Mouse (Mus musculus) stomach, embryonic 16.5 days (tissue): ENCODE results near the gene Dll4. TPM values are rescaled to one million over a fixed set of nuclear protein-coding genes. Genes with fewer than 3 reads are reported as not detected.

Experiments used
- ATAC-seq: fragments of 200-750 bp; cut with Nextera tagmentation; 2 replicates; pipeline ENCODE4 v1.8.0; 2017; ENCODE audit warnings: moderate number of reproducible peaks, moderate TSS enrichment; ENCODE audit not compliant: insufficient read depth, low FRiP score
- H3K27ac ChIP-seq: fragments of 300-500 bp; sonication (generic); 2 replicates; pipeline ENCODE4 v1.5.1; 2014; ENCODE audit warnings: low read length
- H3K27me3 ChIP-seq: fragments of 300-500 bp; sonication (generic); 2 replicates; pipeline ENCODE4 v1.6.1; 2014; ENCODE audit warnings: low read length, control low read depth, mixed read lengths; ENCODE audit not compliant: control insufficient read depth, insufficient read depth
- H3K36me3 ChIP-seq: fragments of 300-500 bp; sonication (generic); 2 replicates; pipeline ENCODE4 v1.6.1; 2014; ENCODE audit warnings: low read length; ENCODE audit not compliant: control insufficient read depth, insufficient read depth
- H3K4me1 ChIP-seq: fragments of 300-500 bp; sonication (generic); 2 replicates; pipeline ENCODE4 v1.6.1; 2014; ENCODE audit warnings: low read length, control low read depth, mixed read lengths; ENCODE audit not compliant: control insufficient read depth, insufficient read depth
- H3K4me2 ChIP-seq: fragments of 300-500 bp; sonication (generic); 2 replicates; pipeline ENCODE4 v1.6.1; 2014; ENCODE audit warnings: low read depth, low read length, mixed read lengths
- H3K4me3 ChIP-seq: fragments of 300-500 bp; sonication (generic); replicated peaks from 2 replicates; pipeline ENCODE4 v1.5.1; 2014; ENCODE audit warnings: mild to moderate bottlenecking, low read length
- H3K9ac ChIP-seq: fragments of 300-500 bp; sonication (generic); 2 replicates; pipeline ENCODE4 v1.6.1; 2014; ENCODE audit warnings: low read length
- H3K9me3 ChIP-seq: fragments of 300-500 bp; sonication (generic); replicated peaks from 2 replicates; pipeline ENCODE4 v1.6.1; 2016; ENCODE audit warnings: low read length, control low read depth; ENCODE audit not compliant: control insufficient read depth
- WGBS: fragments of 180-500 bp; shearing (Covaris S2); extraction: QIAGEN DNeasy Blood & Tissue Kit; methylation state at CpG from one replicate; pipeline ENCODE4 v1.1.7; 2014; 5-methylcytosine and 5-hydroxymethylcytosine counted together
- polyA plus RNA-seq: library from polyadenylated mRNA; unstranded; fragments of >200 nt; fragmentation: Nextera tagmentation; extraction: Ambion mirVana; gene quantifications from 2 replicates; pipeline ENCODE4 v1.2.1, GENCODE M21; 2015

The Dll4 gene
- polyA plus RNA-seq, 1 experiment from 2014 or later, result 6.8 TPM

DNA sequence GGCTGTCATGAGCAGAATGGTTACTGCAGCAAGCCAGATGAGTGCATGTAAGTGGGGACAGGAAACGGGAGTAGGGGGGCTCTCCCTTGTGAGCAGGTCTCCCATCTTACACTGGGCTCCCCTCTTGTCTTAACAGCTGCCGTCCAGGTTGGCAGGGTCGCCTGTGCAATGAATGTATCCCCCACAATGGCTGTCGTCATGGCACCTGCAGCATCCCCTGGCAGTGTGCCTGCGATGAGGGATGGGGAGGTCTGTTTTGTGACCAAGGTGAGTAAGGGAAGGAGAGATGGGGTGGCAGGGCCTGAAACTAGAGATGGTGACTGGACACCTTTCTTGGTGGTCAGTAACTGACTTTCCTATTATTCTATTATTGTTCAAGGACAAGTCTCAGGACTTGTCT is 3.0 kb downstream of the Dll4 start:
- H3K9me3 ChIP-seq, result no peaks in the 10 kb centered on the region
- no peaks in the 10 kb centered on the region for H3K36me3 ChIP-seq
- 34% methylated on average over 5 of the region's 5 CpGs for WGBS
- peak overlapping the region; percentile 59; the same call in 1 of the 2 replicates for H3K4me3 ChIP-seq
- peak overlapping the region; percentile 26; the same call in 1 of the 2 replicates for H3K9ac ChIP-seq
- peak overlapping the region; percentile 89; the same call in 1 of the 2 replicates for H3K4me2 ChIP-seq
- ATAC-seq, result no peak
- H3K4me1 ChIP-seq, result peaks cover 28% of the 10 kb centered on the region
- peaks cover 34% of the 10 kb centered on the region; the same call in 1 of the 2 replicates for H3K27me3 ChIP-seq
- no peak overlapping the region for H3K27ac ChIP-seq

DNA sequence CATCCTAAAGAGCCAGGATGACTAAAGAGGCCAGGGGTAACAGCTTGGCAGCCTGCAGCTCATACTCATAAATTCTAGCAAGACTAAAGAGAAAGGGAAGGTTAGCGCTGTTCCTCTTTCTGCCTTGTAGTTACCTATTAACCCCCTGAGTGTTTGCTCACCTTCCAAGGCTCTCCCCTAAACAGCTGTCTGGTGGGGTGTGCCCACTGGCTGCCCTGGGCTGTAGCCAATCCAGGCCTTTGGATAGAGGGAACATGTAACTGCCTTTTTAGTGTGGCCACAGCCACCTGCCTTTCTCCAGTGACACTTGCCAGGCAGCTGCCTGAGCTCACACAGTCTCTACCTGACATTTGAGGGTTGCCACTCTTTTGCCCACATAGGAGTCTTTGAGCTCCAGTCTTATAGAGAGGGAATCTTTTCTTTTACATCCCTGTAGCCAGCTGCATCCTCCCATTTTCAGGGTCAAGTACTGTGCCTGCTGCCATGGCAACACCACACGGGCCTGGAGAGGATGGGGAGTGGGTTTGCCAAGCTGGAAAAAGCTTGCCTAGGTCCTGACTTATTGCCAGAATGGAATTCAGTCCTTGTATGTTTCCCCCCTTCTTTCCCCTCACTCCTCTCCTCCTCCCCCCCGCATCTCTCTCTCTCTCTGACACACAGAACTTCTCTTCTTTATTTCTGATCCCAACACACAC is 3.7 kb downstream of the Dll4 start:
- Histone ChIP-seq H3K36me3 (no peaks in the 10 kb centered on the region), H3K9ac (no peak overlapping the region), H3K4me1 (peaks cover 24% of the 10 kb centered on the region), H3K27me3 (peaks cover 28% of the 10 kb centered on the region; the same call in 1 of the 2 replicates), H3K27ac (peak overlapping the region; percentile 13; the same call in 1 of the 2 replicates), H3K4me2 (0 out of 2 replicates have a peak overlapping the region, but pooled peaks have one; percentile 7), H3K4me3 (no peak overlapping the region), H3K9me3 (no peaks in the 10 kb centered on the region)
- peak; percentile 47; the same call in 1 of the 2 replicates for ATAC-seq
- 35% methylated on average over 3 of the region's 3 CpGs for WGBS

DNA sequence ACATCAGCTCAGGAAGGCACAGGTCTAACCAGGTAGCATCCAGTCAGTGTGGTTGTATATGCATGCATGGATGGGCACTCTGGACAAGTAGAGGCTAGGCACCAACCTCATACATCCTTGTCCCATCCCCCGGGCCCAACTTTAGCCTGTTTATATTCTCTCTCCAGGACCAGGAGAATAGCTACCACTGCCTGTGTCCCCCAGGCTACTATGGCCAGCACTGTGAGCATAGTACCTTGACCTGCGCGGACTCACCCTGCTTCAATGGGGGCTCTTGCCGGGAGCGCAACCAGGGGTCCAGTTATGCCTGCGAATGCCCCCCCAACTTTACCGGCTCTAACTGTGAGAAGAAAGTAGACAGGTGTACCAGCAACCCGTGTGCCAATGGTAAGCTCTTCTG is 5.2 kb downstream of the Dll4 start:
- Histone ChIP-seq H3K27ac (no peak overlapping the region), H3K9me3 (no peaks in the 10 kb centered on the region), H3K27me3 (peaks cover 17% of the 10 kb centered on the region; the same call in 1 of the 2 replicates), H3K4me3 (no peak overlapping the region), H3K4me2 (no peak overlapping the region), H3K9ac (no peak overlapping the region), H3K36me3 (no peaks in the 10 kb centered on the region), H3K4me1 (peaks cover 9% of the 10 kb centered on the region; the same call in 1 of the 2 replicates)
- WGBS, result 85% methylated on average over 8 of the region's 8 CpGs
- ATAC-seq, result no peak

DNA sequence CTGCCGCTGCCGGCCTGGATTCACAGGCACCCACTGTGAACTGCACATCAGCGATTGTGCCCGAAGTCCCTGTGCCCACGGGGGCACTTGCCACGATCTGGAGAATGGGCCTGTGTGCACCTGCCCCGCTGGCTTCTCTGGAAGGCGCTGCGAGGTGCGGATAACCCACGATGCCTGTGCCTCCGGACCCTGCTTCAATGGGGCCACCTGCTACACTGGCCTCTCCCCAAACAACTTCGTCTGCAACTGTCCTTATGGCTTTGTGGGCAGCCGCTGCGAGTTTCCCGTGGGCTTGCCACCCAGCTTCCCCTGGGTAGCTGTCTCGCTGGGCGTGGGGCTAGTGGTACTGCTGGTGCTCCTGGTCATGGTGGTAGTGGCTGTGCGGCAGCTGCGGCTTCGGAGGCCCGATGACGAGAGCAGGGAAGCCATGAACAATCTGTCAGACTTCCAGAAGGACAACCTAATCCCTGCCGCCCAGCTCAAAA is 6.6 kb downstream of the Dll4 start:
- H3K9ac ChIP-seq, result no peak overlapping the region
- H3K27me3 ChIP-seq, result peaks cover 5% of the 10 kb centered on the region; the same call in 1 of the 2 replicates
- H3K36me3 ChIP-seq, result no peaks in the 10 kb centered on the region
- H3K9me3 ChIP-seq, result no peaks in the 10 kb centered on the region
- ATAC-seq, result no peak
- WGBS, result 74% methylated on average over 24 of the region's 24 CpGs
- H3K4me2 ChIP-seq, result no peak overlapping the region
- H3K4me1 ChIP-seq, result 0 out of 2 replicates have a peak, but pooled peaks cover 5% of the 10 kb centered on the region
- H3K4me3 ChIP-seq, result no peak overlapping the region
- H3K27ac ChIP-seq, result no peak overlapping the region

DNA sequence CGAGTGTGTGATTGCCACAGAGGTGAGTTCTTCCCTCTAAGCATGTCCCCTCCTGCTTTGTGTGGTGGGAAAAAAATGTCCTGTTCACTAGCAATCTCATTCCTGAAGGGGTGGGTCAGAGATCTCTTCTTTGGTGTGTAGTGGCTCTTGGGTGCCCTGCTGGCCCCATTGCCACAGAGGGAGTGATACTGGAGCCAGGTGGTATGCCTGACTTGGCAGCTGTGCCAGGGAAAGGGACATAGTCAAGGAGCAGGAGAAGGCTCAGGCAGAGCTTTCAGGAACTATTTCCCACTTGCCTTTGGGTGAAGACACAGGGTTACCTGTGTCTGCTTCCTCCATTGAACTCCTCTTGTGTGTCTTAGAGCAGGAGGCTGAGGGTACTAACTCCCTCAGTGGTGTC is 8.6 kb downstream of the Dll4 start:
- 49% methylated on average over 1 of the region's 1 CpGs for WGBS
- Histone ChIP-seq H3K27ac (no peak overlapping the region), H3K9me3 (no peaks in the 10 kb centered on the region), H3K27me3 (no peaks in the 10 kb centered on the region; the same call in 1 of the 2 replicates), H3K36me3 (no peaks in the 10 kb centered on the region), H3K9ac (no peak overlapping the region), H3K4me2 (no peak overlapping the region), H3K4me1 (peaks cover 4% of the 10 kb centered on the region; the same call in 1 of the 2 replicates), H3K4me3 (no peak overlapping the region)
- no peak for ATAC-seq

DNA sequence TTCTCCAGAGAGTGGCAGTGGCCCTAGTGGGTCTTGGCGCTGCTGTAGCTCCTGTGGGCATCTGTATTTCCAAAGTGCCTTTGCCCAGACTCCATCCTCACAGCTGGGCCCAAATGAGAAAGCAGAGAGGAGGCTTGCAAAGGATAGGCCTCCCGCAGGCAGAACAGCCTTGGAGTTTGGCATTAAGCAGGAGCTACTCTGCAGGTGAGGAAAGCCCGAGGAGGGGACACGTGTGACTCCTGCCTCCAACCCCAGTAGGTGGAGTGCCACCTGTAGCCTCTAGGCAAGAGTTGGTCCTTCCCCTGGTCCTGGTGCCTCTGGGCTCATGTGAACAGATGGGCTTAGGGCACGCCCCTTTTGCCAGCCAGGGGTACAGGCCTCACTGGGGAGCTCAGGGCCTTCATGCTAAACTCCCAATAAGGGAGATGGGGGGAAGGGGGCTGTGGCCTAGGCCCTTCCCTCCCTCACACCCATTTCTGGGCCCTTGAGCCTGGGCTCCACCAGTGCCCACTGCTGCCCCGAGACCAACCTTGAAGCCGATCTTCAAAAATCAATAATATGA is 9.5 kb downstream of the Dll4 start:
- Histone ChIP-seq H3K36me3 (no peaks in the 10 kb centered on the region), H3K9ac (no peak overlapping the region), H3K4me3 (no peak overlapping the region), H3K27ac (no peak overlapping the region), H3K27me3 (no peaks in the 10 kb centered on the region), H3K4me2 (no peak overlapping the region), H3K9me3 (no peaks in the 10 kb centered on the region), H3K4me1 (peaks cover 4% of the 10 kb centered on the region; the same call in 1 of the 2 replicates)
- no peak for ATAC-seq
- WGBS, result 77% methylated on average over 7 of the region's 7 CpGs

DNA sequence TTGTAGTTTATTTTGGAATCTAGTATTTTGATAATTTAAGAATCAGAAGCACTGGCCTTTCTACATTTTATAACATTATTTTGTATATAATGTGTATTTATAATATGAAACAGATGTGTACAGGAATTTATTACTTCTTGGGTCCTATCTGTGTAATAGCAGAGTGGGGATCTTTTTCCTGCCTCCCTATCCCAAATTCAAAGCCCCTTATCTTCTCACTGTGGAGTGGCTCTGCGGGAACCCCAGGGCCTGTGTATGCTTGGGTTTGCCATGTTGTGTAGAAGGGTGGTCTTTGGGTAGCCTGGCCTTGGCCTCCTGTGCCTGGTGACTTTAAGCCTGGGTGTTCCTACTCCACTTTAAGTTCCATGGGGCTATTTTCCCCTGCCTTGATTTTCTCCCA is 10.0 kb downstream of the Dll4 start:
- peaks cover 4% of the 10 kb centered on the region; the same call in 1 of the 2 replicates for H3K4me1 ChIP-seq
- ATAC-seq, result no peak
- no peak overlapping the region for H3K4me2 ChIP-seq
- WGBS, result 76% methylated on average over 1 of the region's 1 CpGs
- no peak overlapping the region for H3K9ac ChIP-seq
- no peak overlapping the region for H3K27ac ChIP-seq
- H3K27me3 ChIP-seq, result no peaks in the 10 kb centered on the region
- H3K4me3 ChIP-seq, result no peak overlapping the region
- H3K36me3 ChIP-seq, result no peaks in the 10 kb centered on the region
- no peaks in the 10 kb centered on the region for H3K9me3 ChIP-seq

DNA sequence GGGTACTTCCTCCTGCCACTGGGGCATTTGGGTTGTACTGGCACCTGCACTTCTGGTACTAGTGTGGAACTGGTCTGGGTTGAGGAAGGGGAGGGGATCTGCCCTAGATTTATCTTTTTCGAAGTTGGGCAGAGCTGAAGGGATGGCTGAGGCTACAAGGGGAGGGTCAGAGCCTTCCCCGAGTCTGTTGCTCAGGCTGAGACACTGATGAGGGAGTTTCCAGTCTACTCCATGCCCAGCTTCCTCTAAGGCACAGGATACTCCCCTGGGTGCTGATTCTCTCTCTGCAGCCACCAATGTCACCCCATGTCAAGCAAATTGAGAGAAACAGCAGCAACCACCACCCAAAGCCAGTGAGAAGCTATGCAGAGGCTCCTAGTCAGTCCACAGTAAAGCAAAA is 10.4 kb downstream of the Dll4 start:
- Histone ChIP-seq H3K9me3 (no peaks in the 10 kb centered on the region), H3K36me3 (no peaks in the 10 kb centered on the region), H3K4me1 (peaks cover 4% of the 10 kb centered on the region; the same call in 1 of the 2 replicates), H3K4me3 (no peak overlapping the region), H3K27ac (no peak overlapping the region), H3K9ac (no peak overlapping the region), H3K27me3 (no peaks in the 10 kb centered on the region), H3K4me2 (no peak overlapping the region)
- no peak for ATAC-seq
- 60% methylated on average over 2 of the region's 2 CpGs for WGBS

DNA sequence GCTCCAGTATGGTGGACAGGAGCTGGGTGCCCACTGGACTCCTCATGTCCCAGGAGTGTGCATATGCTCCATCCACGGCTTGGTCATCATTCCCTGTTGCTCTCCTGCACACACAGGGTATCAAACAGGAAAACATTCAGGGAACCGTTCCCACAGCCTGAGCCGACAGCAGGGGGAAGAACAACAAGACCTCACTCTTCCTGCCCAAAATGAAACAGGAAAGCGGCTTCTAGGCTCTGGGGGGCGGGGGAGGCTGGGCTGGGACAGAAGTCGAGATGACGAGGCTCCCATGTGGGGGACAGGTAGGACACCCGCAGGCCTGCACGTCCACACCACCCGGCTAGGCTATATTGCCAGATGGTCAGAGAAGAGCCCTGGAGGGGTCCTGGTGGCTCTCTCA is 10.9 kb downstream of the Dll4 start:
- Histone ChIP-seq H3K36me3 (no peaks in the 10 kb centered on the region), H3K4me1 (peaks cover 4% of the 10 kb centered on the region; the same call in 1 of the 2 replicates), H3K9me3 (no peaks in the 10 kb centered on the region), H3K27ac (peak overlapping the region; percentile 25; the same call in 1 of the 2 replicates), H3K9ac (no peak overlapping the region), H3K4me2 (no peak overlapping the region), H3K4me3 (no peak overlapping the region), H3K27me3 (no peaks in the 10 kb centered on the region)
- ATAC-seq, result no peak
- WGBS, result 71% methylated on average over 10 of the region's 10 CpGs
